Mouse (Mus musculus): Measurements from ENCODE around the gene Srp54a. TPM values are rescaled to one million over a fixed set of nuclear protein-coding genes. Genes with fewer than 3 reads are reported as not detected.

Srp54a gene
- polyA plus RNA-seq, 1 experiment from 2014 or later: 173 TPM

Other genes with a start within 250 kb of the Srp54a start
- gene Cfl2, start 217.4 kb upstream of the Srp54a start, polyA plus RNA-seq (2014; fragmentation: Nextera tagmentation; extraction: Ambion mirVana): 268 and 275 TPM in 2 replicates
- not detected in 2 replicates for gene Gm20403, start 93.7 kb upstream of the Srp54a start, polyA plus RNA-seq (2014; fragmentation: Nextera tagmentation; extraction: Ambion mirVana)
- 29.0 and 42.1 TPM in 2 replicates for gene Baz1a, start 65.9 kb upstream of the Srp54a start, polyA plus RNA-seq (2014; fragmentation: Nextera tagmentation; extraction: Ambion mirVana)
- gene 2700097O09Rik, start 152 bp upstream of the Srp54a start, polyA plus RNA-seq (2014; fragmentation: Nextera tagmentation; extraction: Ambion mirVana): 33.0 and 35.3 TPM in 2 replicates
- 10.3 and 19.9 TPM in 2 replicates for gene Fam177a, start 44.2 kb downstream of the Srp54a start, polyA plus RNA-seq (2014; fragmentation: Nextera tagmentation; extraction: Ambion mirVana)
- gene Srp54b, start 74.8 kb downstream of the Srp54a start, polyA plus RNA-seq (2014; fragmentation: Nextera tagmentation; extraction: Ambion mirVana): 59.1 TPM in 2 replicates
- 10.9 TPM in 1 of 2 replicates, not detected in the other for gene 1700047I17Rik2, start 119.3 kb downstream of the Srp54a start, polyA plus RNA-seq (2014; fragmentation: Nextera tagmentation; extraction: Ambion mirVana)
- gene Srp54c, start 149.9 kb downstream of the Srp54a start, polyA plus RNA-seq (2014; fragmentation: Nextera tagmentation; extraction: Ambion mirVana): 75.1 and 80.6 TPM in 2 replicates
- 18.1 and 20.0 TPM in 2 replicates for gene 1110008L16Rik, start 219.3 kb downstream of the Srp54a start, polyA plus RNA-seq (2014; fragmentation: Nextera tagmentation; extraction: Ambion mirVana)
- 33.6 and 34.5 TPM in 2 replicates for gene Ppp2r3c, start 222.7 kb downstream of the Srp54a start, polyA plus RNA-seq (2014; fragmentation: Nextera tagmentation; extraction: Ambion mirVana)